Mouse (Mus musculus) gastrocnemius, postnatal 10 days (tissue): ENCODE data around the gene Vps8. TPM values are rescaled to one million over a fixed set of nuclear protein-coding genes. Genes with fewer than 3 reads are reported as not detected.
A peak's percentile ranks its signal among the peaks of the same experiment; 100 is the strongest.

Experiments used
- DNase-seq: peaks from one replicate; pipeline ENCODE4 v3.0.0; 2021; ENCODE audit warnings: mixed read lengths
- total RNA-seq, 2 experiments: library from RNA; stranded (reverse); gene quantifications; 2 replicates each; pipeline ENCODE4 v1.2.3; 2021

Gene Vps8
- total RNA-seq, 2 experiments from 2014 or later = 10.6 to 12.2 TPM

DNA sequence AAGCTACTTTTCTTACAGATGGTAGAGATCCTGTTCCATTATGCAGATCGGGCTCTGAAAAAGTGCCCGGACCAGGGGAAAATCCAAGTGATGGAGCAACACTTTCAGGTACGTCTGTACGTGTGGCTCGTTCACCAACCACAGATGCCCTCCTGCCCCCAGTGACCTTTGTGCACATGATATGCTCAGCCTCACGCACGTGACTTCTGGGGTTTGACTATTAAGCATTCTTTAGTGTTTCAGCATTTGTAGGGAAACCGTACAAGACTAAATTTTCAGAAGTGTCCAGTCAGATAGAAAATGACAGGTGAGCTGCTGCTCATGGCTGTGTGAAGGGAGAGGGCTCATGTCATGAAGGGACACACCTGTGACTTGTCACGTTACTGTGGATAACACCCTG, 55.5 kb downstream of the Vps8 start:
- DNase-seq = no peak

DNA sequence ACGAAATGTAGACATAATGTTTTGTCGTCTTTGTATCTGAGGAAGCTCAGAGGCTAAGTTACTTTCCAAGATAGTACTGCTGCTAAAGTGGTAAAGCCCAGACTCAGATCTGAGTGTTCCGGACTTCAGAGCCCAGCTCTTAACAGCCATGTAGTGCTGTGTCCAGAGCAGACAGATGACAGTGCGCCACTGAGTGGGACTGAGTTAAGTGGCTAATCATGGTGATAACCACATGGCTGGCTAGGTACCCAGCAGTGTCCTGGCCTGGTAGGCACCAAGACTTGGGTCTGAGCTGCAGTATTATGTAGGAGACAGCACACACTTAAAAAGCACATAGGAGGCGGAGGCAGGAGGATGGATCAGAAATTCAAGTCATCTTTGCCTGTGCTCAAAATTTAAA, 60.9 kb downstream of the Vps8 start:
- no peak for DNase-seq

DNA sequence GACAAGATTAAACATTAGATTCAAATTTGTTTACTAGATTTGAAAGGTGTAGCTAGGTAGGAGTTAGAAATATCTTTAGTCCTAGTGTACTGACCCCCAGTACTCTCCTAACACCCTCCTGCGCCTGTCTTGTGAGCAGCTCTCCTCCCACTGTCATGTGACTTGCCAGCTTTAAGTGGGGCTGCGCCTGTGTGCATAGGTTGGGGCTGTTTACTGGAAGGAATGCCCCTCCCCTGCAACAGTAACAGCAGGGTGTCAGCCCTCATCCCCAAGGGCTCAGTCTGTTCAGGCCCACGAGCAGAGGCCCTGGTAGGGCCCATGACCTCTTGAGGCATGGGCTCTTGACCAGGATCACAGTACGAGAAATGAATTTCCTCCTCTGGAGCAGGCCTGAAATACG, 62.8 kb downstream of the Vps8 start:
- DNase-seq = no peak

GRCm38 (mm10) chr16:21488413-21488812, 65.5 kb downstream of the Vps8 start:
- DNase-seq = peak; percentile 35

- no peak for DNase-seq
These were observed 69.4 kb downstream of the Vps8 start for GRCm38 (mm10) chr16:21492346-21492745.

- DNase-seq = no peak
These were observed 70.0 kb downstream of the Vps8 start for GRCm38 (mm10) chr16:21492894-21493293.

- no peak for DNase-seq
These were observed 71.8 kb downstream of the Vps8 start for GRCm38 (mm10) chr16:21494681-21495080.

- no peak for DNase-seq
These were observed 73.9 kb downstream of the Vps8 start for GRCm38 (mm10) chr16:21496799-21497198.

DNA sequence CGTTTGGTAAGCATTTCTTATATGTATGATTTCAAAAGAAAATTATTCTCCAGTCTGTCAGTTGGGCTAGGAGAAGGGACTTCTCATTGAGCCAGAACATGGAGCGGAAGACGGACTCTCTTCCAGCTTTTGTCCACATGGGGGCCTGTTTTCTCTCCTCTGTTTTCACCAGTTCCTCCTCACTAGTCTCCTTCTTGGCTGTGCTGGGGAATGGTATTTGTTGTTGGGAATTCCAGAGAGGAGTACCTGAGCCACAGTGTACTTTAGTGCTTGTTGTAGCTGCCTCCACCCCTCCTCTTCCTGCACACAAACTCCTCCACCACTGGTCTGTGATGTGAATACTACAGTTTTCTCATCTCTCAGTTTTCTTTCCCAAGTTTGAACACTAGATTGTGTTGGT, 74.7 kb downstream of the Vps8 start:
- DNase-seq = no peak

- no peak for DNase-seq
These were observed 76.1 kb downstream of the Vps8 start for GRCm38 (mm10) chr16:21498984-21499383.

GRCm38 (mm10) chr16:21499656-21500055, 76.7 kb downstream of the Vps8 start:
- DNase-seq = no peak

- DNase-seq = no peak
These were observed 95.9 kb downstream of the Vps8 start for GRCm38 (mm10) chr16:21518833-21519232.

DNA sequence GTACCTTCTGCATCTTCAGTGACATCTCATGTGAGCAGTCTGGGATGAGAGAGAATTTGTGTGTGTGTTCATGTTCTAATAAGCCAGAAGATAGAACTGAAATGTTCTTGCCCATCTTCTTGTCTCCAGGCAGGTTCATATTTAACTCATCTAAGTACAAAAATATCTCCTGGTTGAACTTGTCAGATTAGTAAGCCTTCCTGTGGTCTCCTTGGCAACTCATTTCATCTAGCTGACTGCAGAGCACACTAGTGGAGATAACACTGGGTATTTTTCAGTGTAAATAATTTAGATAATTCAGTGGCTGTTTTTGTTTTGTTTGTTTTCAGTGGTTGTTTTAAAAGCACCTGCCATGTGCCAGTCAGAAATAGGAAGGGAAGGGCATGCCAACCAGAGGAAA, 96.9 kb downstream of the Vps8 start:
- no peak for DNase-seq

GRCm38 (mm10) chr16:21523738-21524137, 100.8 kb downstream of the Vps8 start:
- DNase-seq = no peak

GRCm38 (mm10) chr16:21525376-21525775, 102.5 kb downstream of the Vps8 start:
- no peak for DNase-seq

DNA sequence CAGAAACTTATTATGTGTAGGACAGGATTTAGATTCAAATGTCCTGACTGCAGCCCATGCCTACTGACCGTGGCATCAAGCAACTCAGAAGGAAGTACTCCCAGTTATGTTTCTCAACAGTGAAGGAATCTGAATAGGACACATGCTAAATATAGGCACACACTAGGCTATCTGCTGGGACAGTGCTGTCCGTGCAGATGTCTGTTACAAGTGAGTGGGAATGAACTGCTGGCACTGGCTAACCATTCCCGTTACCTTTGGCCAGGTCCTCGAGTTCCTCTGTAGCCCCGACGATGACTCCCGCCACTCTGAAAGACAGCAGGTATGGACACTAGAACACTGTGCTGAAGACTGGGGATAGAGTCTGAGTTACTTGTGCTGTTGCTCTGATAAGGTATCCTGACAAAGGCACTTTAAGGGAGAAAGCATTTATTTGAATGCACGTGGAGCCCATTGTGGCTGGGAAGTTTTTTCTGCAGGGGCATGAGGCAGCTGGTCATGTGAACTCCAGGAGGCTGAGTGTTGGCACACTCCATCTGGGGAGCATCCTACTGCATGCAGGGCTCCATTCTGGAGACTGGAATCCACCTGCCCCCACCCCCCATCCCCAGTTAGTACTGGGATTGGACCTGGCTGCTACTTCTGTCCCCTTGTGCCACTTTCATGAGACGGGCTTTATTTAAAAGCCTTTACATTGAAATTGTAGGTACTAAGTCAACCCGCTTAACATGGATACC, 104.5 kb downstream of the Vps8 start:
- DNase-seq = no peak

- DNase-seq = no peak
These were observed 110.6 kb downstream of the Vps8 start for GRCm38 (mm10) chr16:21533503-21533902.

DNA sequence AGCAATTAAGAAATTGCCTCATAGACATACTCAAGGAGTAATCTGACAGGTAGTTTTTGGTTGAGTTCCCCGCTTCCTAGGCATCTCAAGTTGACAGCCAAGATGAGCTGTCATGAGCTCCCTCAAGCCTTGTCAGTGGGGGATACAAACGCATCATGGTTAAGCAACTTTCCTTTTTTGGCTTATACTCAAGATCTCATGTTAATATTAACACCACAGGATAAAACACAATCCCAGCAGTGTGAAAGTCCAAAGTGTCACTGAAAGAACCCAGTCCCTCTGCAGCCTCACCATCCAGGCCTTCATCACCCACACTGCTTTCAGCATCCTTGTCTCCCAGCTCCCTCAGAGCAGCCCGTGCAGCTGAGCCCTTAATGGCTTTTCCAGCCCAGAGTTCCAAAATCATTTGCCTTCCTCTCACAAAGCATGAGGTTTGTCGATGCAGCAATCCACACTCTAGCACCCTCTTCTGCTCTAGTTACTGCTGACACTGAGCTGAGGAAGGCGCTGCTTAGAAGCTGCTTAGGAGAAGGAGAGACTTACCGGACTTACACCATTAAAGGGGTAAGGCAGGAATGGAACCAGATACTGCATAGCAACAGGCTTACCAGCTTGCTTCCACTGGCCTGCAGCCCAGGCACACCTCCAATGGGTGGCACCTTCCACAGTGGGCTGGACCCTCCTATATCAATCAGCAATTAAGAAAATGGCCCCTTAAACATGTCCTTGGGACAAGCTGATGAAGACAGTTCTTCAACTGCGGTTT, 113.5 kb downstream of the Vps8 start:
- no peak for DNase-seq

DNA sequence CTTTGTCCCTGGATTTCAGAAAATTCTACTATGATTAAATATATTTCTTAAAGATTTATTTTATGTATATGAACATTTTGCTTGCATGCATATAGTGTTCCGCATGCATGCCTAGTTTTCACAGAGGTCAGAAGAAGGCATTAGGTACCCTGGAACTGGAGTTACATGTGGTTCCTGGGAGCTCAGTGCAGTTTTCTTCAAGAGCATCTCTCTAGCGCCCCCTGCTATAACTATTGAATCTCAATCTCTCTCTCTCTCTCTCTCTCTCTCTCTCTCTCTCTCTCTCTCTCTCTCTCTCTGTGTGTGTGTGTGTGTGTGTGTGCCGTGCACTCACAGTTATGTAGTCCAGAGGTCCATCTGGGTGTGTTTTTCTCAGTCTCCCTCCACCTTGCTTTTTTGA, 114.4 kb downstream of the Vps8 start:
- no peak for DNase-seq

DNA sequence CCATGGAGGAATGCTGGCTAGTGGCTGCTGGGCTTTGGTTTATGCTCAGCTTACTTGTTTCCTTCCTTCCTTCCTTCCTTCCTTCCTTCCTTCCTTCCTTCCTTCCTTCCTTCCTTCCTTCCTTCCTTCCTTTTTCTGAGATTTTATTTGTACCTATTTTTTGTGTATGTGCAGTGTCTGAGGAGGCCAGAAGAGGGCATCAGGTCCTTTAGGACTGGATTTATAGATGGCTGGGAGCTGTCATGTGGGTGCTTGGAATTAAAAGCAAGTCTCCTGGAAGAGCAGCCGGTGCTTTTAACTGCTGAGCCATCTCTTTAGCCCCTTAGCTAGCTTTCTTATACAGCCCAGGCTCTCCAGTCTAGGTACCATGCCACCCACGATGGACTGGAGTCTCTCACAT, 116.0 kb downstream of the Vps8 start:
- no peak for DNase-seq

- no peak for DNase-seq
These were observed 119.6 kb downstream of the Vps8 start for GRCm38 (mm10) chr16:21542559-21542958.

DNA sequence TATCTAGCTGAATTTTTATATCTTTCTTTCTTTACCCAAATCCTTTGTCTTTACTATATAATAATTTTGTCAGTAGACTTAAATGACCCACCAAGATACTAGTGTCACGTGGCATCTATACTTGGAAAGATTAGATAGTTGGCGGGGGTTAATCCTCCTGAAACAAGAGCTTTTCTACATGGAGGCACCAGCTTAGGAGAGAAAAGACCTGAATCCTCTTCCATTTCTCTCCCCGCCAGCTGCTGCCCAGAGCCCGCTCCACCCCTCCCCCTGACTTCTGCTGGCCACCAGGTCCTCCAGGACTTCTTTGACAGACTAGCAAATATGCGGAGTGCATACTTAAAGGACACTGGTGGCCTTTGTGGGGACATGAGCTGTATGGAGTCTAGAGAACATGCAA, 124.5 kb downstream of the Vps8 start:
- no peak for DNase-seq

DNA sequence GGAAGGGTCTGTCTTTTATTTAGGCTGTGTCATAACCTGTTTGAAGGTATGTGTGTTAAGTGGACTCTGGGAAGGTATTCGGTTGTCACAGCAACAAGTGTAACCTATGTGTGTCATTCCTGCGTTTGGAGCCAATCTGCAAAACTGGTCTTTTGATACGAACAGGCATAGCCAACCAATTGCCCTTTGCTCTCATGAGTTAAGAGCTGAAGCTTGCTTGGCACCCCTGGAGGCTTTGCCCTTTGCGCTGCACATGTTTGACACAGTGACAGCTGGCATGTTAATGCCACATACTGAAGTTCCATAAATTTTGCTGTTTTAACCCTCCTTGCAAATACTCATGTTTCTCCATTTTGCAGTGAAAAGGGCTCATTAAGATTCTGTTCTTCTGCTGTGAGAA, 126.8 kb downstream of the Vps8 start:
- no peak for DNase-seq

DNA sequence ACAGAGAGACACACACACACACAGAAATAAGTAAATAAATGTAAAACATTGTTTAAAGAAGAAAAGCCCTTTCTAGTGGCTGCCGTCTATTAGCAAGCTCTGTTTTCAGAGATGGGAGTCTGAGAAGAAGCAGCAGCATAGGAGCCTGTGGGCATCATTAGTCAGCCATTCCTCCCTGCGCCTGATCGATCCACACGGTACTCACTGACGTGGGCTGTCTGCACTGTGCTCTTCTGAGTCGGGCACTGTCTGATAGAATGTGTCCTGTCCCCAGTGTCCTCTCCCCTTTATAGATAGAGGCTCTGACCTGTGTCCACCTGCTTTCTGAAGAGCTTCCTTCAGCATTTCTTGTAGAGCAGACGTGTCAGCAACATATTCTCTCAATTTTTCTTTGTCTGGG, 127.5 kb downstream of the Vps8 start:
- DNase-seq = no peak
